Mouse (Mus musculus) heart, postnatal 10 days (tissue): ENCODE data around the gene Ccdc85a. TPM values are rescaled to one million over a fixed set of nuclear protein-coding genes. Genes with fewer than 3 reads are reported as not detected.
"Not testable (repeated sequence)": the region's sequence is repeated elsewhere in the genome, so short reads cannot be mapped to it uniquely, and the experiment has no call there.

Experiments
- DNase-seq, 2 experiments: peaks; one replicate each; pipeline ENCODE4 v3.0.0; 2021
- intact Hi-C: fragments of 180-260 bp; cut with DNase I; formaldehyde crosslinking; loops from one replicate; pipeline ENCODE4 v1.15.1; 2025
- total RNA-seq, 2 experiments: library from RNA; stranded (reverse); gene quantifications; 2 replicates each; pipeline ENCODE4 v1.2.3; 2021

The Ccdc85a gene
- total RNA-seq, 2 experiments from 2014 or later, result 7.7 to 15.5 TPM

- no peak for DNase-seq
- intact Hi-C loops, result no loop called here
Observed at GRCm38 (mm10) chr11:28459165-28459564, 125.0 kb downstream of the Ccdc85a start.

GRCm38 (mm10) chr11:28439877-28440276, 144.2 kb downstream of the Ccdc85a start:
- no peak for DNase-seq
- intact Hi-C loops, result no loop called here

DNA sequence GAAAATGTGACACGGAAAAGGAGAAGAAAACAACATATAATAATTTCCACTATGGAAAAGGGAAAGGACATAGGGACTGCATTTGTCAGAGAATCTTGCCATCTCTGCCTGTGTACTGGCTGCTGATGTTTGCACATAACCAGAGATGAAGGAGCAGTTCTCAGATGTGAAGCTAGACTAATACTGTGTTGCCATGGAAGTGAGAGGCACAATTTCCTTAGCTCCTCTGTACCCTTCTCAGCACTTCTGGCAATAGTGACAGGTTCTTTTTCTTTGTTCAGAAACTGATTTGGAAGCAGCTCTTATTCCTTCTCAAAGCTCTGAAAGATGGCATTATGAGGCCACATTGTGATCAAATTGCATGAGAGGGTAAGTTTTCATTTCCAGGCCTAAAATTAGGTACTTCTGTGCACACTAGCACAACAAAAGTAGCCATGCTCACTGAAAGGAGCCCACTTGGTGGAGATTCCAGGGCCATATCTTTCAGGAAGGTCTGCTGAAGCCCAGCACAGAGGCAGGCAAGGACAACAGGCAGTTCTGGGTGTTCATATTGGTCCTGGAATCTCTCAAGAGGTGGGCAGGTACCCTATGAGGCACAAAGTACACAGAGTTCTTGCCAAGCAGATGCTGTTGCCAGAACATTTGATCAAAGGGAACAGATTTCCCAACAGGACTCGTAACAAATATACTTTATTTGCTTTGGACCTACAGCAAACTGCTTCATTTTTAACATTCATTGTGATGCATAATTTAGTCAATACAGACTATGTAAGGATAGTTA, 161.5 kb downstream of the Ccdc85a start:
- intact Hi-C loops, result no loop called here
- DNase-seq, result no peak

GRCm38 (mm10) chr11:28415841-28416240, 168.3 kb downstream of the Ccdc85a start:
- no peak for DNase-seq
- intact Hi-C loops, result no loop called here

GRCm38 (mm10) chr11:28409880-28410279, 174.2 kb downstream of the Ccdc85a start:
- DNase-seq, intact Hi-C loops: not testable (repeated sequence)

- intact Hi-C loops, result no loop called here
- DNase-seq, result no peak
Observed at GRCm38 (mm10) chr11:28397166-28397565, 187.0 kb downstream of the Ccdc85a start.

DNA sequence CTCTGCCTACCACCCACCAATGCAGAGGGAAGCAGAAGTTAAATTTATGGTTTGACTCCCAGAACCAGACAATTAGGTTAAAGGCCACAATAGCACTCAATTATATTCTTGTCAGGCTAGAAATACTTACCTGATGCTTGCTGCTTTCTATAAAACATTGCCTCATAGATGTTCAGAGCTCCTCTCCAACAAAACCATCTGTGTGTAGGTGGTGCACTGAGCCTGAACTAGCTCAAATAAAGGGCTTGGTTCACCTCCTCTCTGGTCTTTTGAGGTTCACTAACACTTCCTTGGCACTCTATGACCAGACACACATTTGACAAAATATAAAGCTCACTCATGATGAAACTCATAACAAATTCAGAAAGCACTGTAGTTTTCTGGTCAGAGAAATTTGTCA, 208.2 kb downstream of the Ccdc85a start:
- intact Hi-C loops, result no loop called here
- DNase-seq, result no peak

DNA sequence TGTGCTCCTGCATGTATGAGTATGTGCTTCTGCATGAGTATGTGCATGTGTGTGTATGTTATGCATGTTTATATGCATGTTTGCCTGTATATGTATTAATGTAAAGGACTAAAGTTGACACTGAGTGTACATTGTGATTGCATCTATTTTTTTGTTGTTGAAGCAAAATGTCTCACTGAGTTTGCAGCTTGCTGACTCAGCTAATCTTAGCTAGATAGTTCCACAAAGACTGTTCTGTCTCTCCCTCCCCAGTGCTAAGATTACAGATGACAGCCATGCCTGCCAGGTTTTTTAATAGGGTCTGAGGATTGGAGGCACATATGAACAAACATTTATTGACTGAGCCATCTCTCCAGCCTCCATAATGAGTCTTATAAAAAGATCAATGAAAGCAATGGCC, 209.5 kb downstream of the Ccdc85a start:
- no peak for DNase-seq
- intact Hi-C loops, result no loop called here

DNA sequence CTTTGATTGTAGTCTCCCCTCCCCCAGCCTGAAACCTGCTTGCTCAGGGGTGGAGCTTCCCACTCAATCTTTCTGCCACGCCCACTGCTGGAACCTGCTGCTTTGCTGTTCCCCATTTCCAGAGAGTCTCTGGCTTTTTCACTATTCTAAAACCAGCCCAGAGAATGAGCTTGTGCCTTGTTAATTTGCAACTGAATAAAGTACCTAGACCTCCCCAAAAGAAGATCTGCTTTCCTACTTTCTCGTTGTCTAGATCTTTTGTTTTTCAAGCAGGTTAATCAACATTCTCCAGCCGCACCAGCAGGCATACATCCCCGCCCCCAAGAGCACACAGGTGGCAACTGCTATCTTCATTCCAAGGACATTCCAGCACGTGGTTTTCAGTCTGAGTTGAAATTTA, 212.7 kb downstream of the Ccdc85a start:
- DNase-seq, intact Hi-C loops: not testable (repeated sequence)

DNA sequence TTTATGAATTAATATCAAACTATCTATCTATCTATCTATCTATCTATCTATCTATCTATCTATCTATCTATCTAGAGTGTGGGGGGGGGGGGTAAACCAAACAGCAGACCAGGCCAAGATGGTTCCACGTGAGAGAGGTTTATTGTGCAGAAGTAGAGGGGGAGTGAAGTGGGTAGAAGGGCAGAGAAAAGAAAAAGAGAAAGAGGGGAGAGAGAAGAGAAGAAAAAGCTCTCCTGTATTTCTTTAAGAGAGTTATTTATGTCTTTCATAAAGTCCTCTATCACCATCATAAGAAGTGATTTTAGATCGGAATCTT, 218.2 kb downstream of the Ccdc85a start:
- no peak for DNase-seq
- intact Hi-C loops, result no loop called here

GRCm38 (mm10) chr11:28365209-28365928, 218.8 kb downstream of the Ccdc85a start:
- intact Hi-C loops, result no loop called here
- peak; percentile 83 to 85 for DNase-seq

- intact Hi-C loops, result no loop called here
- no peak for DNase-seq
Observed at GRCm38 (mm10) chr11:28343465-28343864, 240.7 kb downstream of the Ccdc85a start.

GRCm38 (mm10) chr11:28341887-28342286, 242.2 kb downstream of the Ccdc85a start:
- intact Hi-C loops, result loop anchor here (1.0 kb wide), 1 partner anchor 242 kb away; the partner anchor contains the start of gene Ccdc85a
- no peak for DNase-seq

DNA sequence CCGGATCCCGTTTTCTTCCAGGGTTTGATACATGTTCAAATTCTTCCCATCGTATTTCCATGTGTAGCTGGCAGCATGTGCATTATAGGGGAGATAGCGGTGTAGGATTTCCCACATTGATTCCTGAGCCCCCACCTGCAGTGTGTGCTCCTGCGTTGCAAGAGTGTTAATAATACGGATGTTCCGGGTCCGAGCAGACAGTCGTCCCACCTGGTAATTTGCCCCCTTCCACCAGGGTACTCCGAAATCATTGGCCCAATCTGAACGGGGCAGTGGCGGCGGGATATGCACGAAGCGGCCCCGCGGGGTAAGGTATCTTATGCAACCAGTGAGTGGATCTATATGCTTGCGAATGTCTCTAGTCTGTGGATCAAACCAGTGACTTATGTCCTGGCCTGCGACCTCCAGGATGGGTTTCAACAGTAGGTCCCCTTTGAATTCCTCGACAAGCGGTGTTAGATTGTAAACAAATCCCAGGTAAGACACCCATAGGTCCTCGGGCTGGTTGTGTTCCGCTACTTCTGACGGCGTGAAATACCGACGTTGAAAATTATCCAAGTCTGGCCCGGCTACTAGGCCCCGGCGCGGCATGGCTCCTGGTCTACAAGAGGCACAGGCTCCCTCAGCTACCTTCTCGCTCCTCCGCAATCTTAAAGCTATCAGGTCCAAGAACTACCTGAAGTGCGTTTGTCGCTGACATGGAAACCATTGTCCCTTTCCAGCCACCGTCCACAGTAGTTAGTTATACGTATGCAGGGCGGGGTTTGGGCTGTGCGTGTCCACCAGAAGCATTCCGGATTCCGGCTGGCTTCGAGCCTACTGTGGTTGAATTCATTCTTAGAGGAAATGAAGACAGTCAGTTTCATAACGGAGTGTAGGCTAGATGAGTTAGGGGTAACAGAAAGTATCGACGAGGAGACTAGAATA, 244.6 kb downstream of the Ccdc85a start, which contains the start of gene Gm6685:
TSS of gene Gm6685 (minus strand) at position 644 of the 927 bp plus-strand sequence.
- intact Hi-C loops, DNase-seq: not testable (repeated sequence)

Other genes with a start within 250 kb of the Ccdc85a start
- 1 to 10 TPM; 2.8 to 5.5 TPM for gene Gm6685, start 244.5 kb downstream of the Ccdc85a start, total RNA-seq